Mouse (Mus musculus): ENCODE measurements around the gene Fam166b.

Gene Fam166b

GRCm38 (mm10) chr4:43428946-43429345, at the start of gene Fam166b:
TSS of gene Fam166b (minus strand) at chr4:43429134.
- in situ Hi-C loops (cut with MboI) = loop anchor here (10.0 to 25.0 kb wide), 2 partner anchors 133 to 286 kb away; partner anchors contain the start of genes Creb3, Olfr71 and Tln1

GRCm38 (mm10) chr4:43478534-43478858, 49.6 kb upstream of the Fam166b start:
- in situ Hi-C loops (cut with MboI) = no loop called here

GRCm38 (mm10) chr4:43477857-43478533, 49.1 kb upstream of the Fam166b start:
- in situ Hi-C loops (cut with MboI) = no loop called here

GRCm38 (mm10) chr4:43476604-43477003, 47.7 kb upstream of the Fam166b start:
- in situ Hi-C loops (cut with MboI) = no loop called here

- in situ Hi-C loops (cut with MboI) = no loop called here
These were observed 44.7 kb upstream of the Fam166b start for GRCm38 (mm10) chr4:43473636-43474035.

- in situ Hi-C loops (cut with MboI) = no loop called here
These were observed 41.4 kb upstream of the Fam166b start for GRCm38 (mm10) chr4:43470301-43470700.

- in situ Hi-C loops (cut with MboI) = no loop called here
These were observed 37.9 kb upstream of the Fam166b start for GRCm38 (mm10) chr4:43466872-43467271.

GRCm38 (mm10) chr4:43465935-43466334, 37.0 kb upstream of the Fam166b start:
- in situ Hi-C loops (cut with MboI) = no loop called here

GRCm38 (mm10) chr4:43463102-43463501, 34.2 kb upstream of the Fam166b start:
- in situ Hi-C loops (cut with MboI) = no loop called here

GRCm38 (mm10) chr4:43457124-43457523, 28.2 kb upstream of the Fam166b start:
- in situ Hi-C loops (cut with MboI) = no loop called here

- in situ Hi-C loops (cut with MboI) = no loop called here
These were observed 27.5 kb upstream of the Fam166b start for GRCm38 (mm10) chr4:43456470-43456869.

- in situ Hi-C loops (cut with MboI) = no loop called here
These were observed 25.3 kb upstream of the Fam166b start, which contains the start of gene Cd72 for GRCm38 (mm10) chr4:43454041-43454836. TSS of gene Cd72 (minus strand) at chr4:43454628.

- in situ Hi-C loops (cut with MboI) = no loop called here
These were observed 24.5 kb upstream of the Fam166b start for GRCm38 (mm10) chr4:43453413-43453812.

- in situ Hi-C loops (cut with MboI) = no loop called here
These were observed 23.4 kb upstream of the Fam166b start for GRCm38 (mm10) chr4:43452315-43452714.

GRCm38 (mm10) chr4:43448554-43448953, 19.6 kb upstream of the Fam166b start:
- in situ Hi-C loops (cut with MboI) = loop anchor here (25.0 kb wide), 1 partner anchor 114 kb away; the partner anchor contains the start of genes Creb3 and Tln1

- in situ Hi-C loops (cut with MboI) = loop anchor here (25.0 kb wide), 1 partner anchor 115 kb away; the partner anchor contains the start of genes Creb3 and Tln1
These were observed 18.3 kb upstream of the Fam166b start for GRCm38 (mm10) chr4:43447251-43447650.

- in situ Hi-C loops (cut with MboI) = loop anchor here (5.0 to 25.0 kb wide), 2 partner anchors 39 to 119 kb away; partner anchors contain the start of genes Creb3, Sit1 and Tln1
These were observed 14.6 kb upstream of the Fam166b start for GRCm38 (mm10) chr4:43443511-43443910.

- in situ Hi-C loops (cut with MboI) = loop anchor here (5.0 to 25.0 kb wide), 2 partner anchors 40 to 120 kb away; partner anchors contain the start of genes Creb3, Sit1 and Tln1
These were observed 13.8 kb upstream of the Fam166b start for GRCm38 (mm10) chr4:43442456-43443361.

GRCm38 (mm10) chr4:43442044-43442443, 13.1 kb upstream of the Fam166b start:
- in situ Hi-C loops (cut with MboI) = loop anchor here (5.0 to 25.0 kb wide), 2 partner anchors 40 to 120 kb away; partner anchors contain the start of genes Creb3, Sit1 and Tln1

GRCm38 (mm10) chr4:43441639-43442038, 12.7 kb upstream of the Fam166b start, which contains the start of gene Tesk1:
TSS of gene Tesk1 (plus strand) at chr4:43441939.
- in situ Hi-C loops (cut with MboI) = loop anchor here (5.0 to 25.0 kb wide), 2 partner anchors 41 to 121 kb away; partner anchors contain the start of genes Creb3, Sit1 and Tln1

- in situ Hi-C loops (cut with MboI) = loop anchor here (25.0 kb wide), 1 partner anchor 129 kb away; the partner anchor contains the start of genes Creb3 and Tln1
These were observed 3.9 kb upstream of the Fam166b start for GRCm38 (mm10) chr4:43432832-43433231.

Data from mature B cell (primary cell).